Mouse (Mus musculus) gastrocnemius, postnatal 36 days (tissue): ENCODE data around the gene Col27a1. TPM values are rescaled to one million over a fixed set of nuclear protein-coding genes. Genes with fewer than 3 reads are reported as not detected.

Experiments
- DNase-seq, 2 experiments: peaks; one replicate each; pipeline ENCODE4 v3.0.0; 2022
- intact Hi-C: fragments of 180-260 bp; cut with DNase I; formaldehyde crosslinking; loops from one replicate; pipeline ENCODE4 v1.15.1; 2025
- total RNA-seq, 2 experiments: library from RNA; stranded (reverse); gene quantifications; 2 replicates each; pipeline ENCODE4 v1.2.3; 2021

Col27a1 gene
- total RNA-seq, 2 experiments from 2014 or later: 0.61 to 0.64 TPM

- DNase-seq: no peak
- intact Hi-C loops: no loop called here
These were observed 83.1 kb downstream of the Col27a1 start for GRCm38 (mm10) chr4:63296876-63297275.

GRCm38 (mm10) chr4:63298191-63298590 is 84.4 kb downstream of the Col27a1 start:
- intact Hi-C loops: no loop called here

DNA sequence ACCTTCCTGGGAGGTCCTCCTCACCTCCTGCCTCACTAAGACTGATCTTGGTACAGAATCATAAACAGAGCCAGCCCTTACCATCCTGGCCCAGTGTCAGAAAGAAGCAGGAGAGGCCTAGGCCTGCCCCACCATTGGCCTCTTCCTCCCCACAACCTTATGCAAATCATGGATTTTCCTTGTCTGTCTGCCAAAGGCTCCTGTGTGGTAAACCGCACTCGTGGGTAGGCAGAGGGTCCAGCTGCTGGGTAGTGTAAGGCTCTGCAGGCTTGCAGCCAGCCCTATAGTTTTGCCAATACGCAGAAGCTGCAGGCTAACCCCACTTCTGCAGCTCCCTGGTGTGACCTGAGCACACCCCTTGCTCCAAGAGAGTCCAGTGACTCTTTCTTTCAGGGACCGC is 88.8 kb downstream of the Col27a1 start:
- no peak for DNase-seq
- intact Hi-C loops: loop anchor here (5.0 kb wide), 2 partner anchors 50 to 145 kb away; no protein-coding TSS in a partner anchor

More at GRCm38 (mm10) chr4:63298191-63298590, 84.4 kb downstream of the Col27a1 start:
- DNase-seq: no peak

GRCm38 (mm10) chr4:63307175-63308062 is 93.6 kb downstream of the Col27a1 start:
- intact Hi-C loops: loop anchor here (2.0 kb wide), 1 partner anchor 93 kb away; the partner anchor contains the start of gene Col27a1
- DNase-seq: peak; percentile 82 to 83

GRCm38 (mm10) chr4:63308316-63308715 is 94.5 kb downstream of the Col27a1 start:
- intact Hi-C loops: no loop called here
- peak; percentile 47 to 57 for DNase-seq

DNA sequence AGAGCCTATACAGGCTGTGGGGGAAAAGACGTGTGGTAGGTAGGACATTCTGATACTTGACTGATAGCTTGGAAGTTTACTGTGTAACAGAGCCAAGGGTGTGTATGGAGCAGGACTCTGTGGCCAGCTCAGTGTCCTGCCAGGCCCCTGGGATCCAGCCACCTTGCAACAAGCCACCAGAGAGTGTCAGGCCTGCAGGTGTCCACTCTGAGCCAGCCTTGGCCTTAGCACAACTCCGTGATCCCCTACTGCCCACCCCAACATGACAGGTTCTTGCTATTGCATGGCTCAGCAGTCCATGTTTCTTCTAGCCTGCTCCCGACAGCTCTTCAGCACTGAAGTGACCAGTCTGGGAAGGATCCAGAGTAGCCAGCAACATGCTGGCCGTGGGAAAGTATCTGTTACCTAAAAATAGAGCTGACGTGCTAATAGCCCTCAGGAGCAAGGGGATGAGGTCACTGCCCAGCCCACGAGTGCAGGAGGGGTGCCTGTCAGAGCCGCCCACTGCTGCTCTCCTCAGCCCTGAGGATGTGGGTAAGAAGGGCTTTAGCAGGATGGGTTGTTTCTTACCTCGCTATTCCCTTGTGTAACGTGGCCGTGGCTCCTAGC is 96.5 kb downstream of the Col27a1 start:
- intact Hi-C loops: no loop called here
- peak in 1 of 2 experiments; percentile 15 for DNase-seq

GRCm38 (mm10) chr4:63311426-63311825 is 97.6 kb downstream of the Col27a1 start:
- no peak for DNase-seq
- intact Hi-C loops: no loop called here

GRCm38 (mm10) chr4:63314063-63314462 is 100.3 kb downstream of the Col27a1 start:
- peak in 1 of 2 experiments; percentile 9 for DNase-seq
- intact Hi-C loops: no loop called here

GRCm38 (mm10) chr4:63316076-63316746 is 102.4 kb downstream of the Col27a1 start:
- DNase-seq: peak; percentile 56 to 58
- intact Hi-C loops: no loop called here

GRCm38 (mm10) chr4:63319566-63319965 is 105.8 kb downstream of the Col27a1 start:
- intact Hi-C loops: loop anchor here (2.0 kb wide), 2 partner anchors 105 to 161 kb away; partner anchors contain the start of gene Col27a1
- peak; percentile 58 to 59 for DNase-seq

DNA sequence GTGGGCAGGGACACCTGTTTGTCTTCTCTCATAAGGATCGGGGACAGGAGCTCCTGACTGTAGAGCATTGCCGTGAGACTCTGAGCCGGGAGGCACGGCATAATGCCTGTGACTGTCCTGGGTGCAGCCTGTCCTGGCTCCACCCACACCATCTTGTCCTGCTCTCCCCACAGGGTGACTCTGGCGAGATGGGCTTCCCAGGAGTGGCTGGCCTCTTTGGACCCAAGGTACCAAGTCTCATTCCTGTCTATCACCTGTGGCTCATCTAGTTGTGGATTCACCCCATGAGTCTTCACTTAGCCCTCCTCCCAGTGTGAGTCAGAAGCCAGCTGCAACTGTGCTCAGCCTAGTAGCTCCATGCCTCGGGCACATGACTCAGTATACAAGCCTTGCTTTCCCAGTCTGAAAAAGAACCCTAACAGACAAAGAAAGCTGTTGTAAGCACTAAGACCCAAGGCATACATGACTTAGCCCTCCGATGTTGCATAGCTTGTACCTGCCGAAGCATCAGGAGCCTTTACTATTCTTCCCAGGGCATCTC is 109.5 kb downstream of the Col27a1 start:
- intact Hi-C loops: no loop called here
- no peak for DNase-seq

DNA sequence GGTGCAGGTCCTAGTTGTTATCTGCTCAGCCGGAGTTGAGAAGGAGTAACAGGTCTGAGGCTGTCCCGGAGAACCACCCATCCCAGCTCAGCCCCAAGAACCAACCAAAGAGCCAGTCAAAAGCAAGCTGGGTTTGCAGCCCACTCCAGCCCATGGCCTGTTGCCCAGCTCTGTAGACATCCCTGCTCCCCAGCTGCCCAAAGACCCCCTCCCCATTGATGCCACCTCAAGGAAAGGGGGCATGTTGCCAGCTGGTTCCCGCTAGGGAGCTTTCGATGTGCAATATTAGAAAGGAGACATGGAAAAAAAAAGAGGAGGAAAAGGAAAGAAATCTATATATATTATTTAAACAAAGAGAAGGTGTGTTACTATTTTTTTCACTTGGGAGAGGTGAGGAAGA is 119.6 kb downstream of the Col27a1 start:
- intact Hi-C loops: no loop called here
- DNase-seq: no peak

DNA sequence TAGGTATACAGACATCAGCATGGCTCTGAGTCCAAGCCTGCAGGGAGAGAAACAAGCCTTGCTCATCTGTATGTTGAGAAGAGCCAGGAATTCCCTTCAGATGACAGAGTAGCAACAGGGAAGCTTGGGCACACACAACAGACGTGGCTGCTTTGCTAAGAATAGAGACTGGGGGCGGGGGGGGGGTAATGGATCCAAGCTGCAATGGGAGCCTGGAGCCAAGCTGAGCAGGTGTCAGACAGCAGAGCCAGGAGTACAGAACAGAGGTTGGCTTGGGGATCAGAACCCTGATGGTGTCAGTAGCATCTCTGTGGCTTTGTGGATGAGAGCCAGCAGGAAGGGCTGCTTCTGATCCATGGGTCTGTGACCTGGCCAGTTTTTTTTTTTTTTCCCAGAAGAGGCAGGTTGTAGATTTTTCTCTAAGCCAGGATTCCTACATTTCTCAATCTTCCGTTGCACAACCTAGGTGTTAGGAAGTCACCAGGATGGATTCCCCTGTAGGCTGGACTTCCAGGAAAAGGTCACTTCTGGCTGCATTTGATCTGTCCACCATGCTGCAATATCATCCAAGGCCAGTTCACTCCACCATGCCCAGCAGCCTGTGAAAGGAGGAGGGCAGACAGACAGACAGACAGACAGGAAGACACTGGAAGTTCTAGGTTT is 124.7 kb downstream of the Col27a1 start:
- no peak for DNase-seq
- intact Hi-C loops: no loop called here

- intact Hi-C loops: no loop called here
- no peak for DNase-seq
These were observed 128.7 kb downstream of the Col27a1 start for GRCm38 (mm10) chr4:63342491-63342890.

- DNase-seq: no peak
- intact Hi-C loops: no loop called here
These were observed 129.8 kb downstream of the Col27a1 start for GRCm38 (mm10) chr4:63343608-63344007.

DNA sequence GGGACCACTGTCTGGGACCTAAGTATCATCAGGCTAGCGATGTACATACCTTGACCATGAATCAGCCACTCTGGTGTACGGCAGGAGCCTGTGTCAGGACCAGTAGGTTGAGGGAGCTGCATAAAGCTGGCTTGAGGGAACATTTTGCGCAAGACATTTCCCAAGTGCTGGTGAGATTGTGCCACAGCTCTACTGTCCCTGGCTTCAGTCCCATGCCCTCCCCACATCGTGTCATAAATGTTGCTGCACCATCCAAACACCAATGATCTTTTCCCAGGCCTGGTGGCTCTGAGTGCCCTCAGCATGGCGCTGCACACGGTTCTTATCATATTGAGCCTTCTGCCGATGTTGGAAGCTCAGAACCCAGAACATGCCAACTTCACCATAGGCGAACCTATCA is 130.5 kb downstream of the Col27a1 start, which contains the start of gene Orm1:
Orm1 (plus strand) TSS at position 266 of the 400 bp plus-strand sequence.
- intact Hi-C loops: no loop called here
- DNase-seq: no peak

GRCm38 (mm10) chr4:63345261-63345660 is 131.5 kb downstream of the Col27a1 start:
- no peak for DNase-seq
- intact Hi-C loops: no loop called here

DNA sequence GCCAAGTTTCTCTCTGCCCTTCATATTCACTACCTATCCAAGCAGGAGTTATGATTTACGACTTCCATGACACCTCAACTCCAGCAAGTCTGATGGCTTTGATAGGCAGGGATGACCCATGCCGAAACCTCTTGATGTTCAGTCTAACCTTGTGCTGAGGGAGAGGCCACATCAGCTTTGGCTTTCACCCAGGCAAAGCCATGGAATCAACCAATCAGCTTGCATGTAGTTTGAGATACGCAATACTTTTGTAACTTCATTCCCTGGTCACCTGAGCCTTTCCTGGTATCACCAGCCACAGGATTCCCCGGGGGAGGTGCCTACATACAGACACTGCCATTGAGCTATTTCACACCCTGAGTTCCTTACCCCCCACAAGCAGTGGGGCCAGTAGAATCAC is 132.9 kb downstream of the Col27a1 start:
- DNase-seq: no peak
- intact Hi-C loops: no loop called here

GRCm38 (mm10) chr4:63348524-63348923 is 134.7 kb downstream of the Col27a1 start:
- DNase-seq: no peak
- intact Hi-C loops: no loop called here
